Mouse (Mus musculus) small intestine, adult 2 months (tissue): ENCODE data around the gene Pnma1.

Experiments used
- CTCF ChIP-seq: fragments of 200-500 bp; IDR thresholded peaks from 2 replicates; pipeline ENCODE4 v1.5.1; 2012; ENCODE audit warnings: low read depth, mild to moderate bottlenecking, control low read depth, inconsistent platforms, low read length, moderate library complexity, mixed read lengths; ENCODE audit not compliant: insufficient replicate concordance, insufficient read length; ENCODE audit errors: extremely low read depth
- POLR2A ChIP-seq: fragments of 200-500 bp; IDR thresholded peaks from 2 replicates; pipeline ENCODE4 v1.6.1; 2012; ENCODE audit warnings: low read depth, mild to moderate bottlenecking, control low read depth, inconsistent platforms, low read length, moderate library complexity

DNA sequence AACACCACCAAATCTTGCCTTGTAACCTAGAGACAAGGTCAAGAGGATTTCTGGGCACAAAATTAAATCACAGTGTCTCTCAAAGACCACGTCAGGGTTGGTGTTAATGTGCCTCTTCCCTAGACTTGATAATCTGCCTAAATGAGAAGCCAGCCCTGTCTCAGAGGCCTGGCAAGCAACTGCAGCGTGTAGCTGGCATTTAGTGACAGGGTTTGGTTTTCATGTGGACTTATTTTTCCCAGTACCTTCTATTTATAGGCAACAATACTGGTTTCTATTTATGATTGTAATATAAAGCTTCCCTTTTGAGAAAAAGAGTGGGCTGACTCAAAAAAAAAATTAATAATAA lies 7.2 kb upstream of the Pnma1 start:
- TF ChIP-seq POLR2A (no peak), CTCF (no peak)
